Mouse (Mus musculus) naive thymus-derived CD4-positive, alpha-beta T cell, adult 2 months (primary cell): ENCODE measurements at regions not wholly inside any gene's neighbourhood (a gene's known extent, or its start where the extent isn't known, plus 50 kb on each side); places are given as distances from the start of the nearest gene placed in this dataset.
A peak's percentile ranks its signal among the peaks of the same experiment; 100 is the strongest.

Experiments used
- DNase-seq: peaks from one replicate; pipeline ENCODE4 v3.0.0-alpha.2; 2011; ENCODE audit warnings: low read depth

GRCm38 (mm10) chr19:15047896-15048295 lies 450.0 kb upstream of the Tle4 start:
- DNase-seq: no peak

GRCm38 (mm10) chr19:15047306-15047868 lies 449.5 kb upstream of the Tle4 start:
- DNase-seq: no peak

- peak; percentile 66 for DNase-seq
Observed at GRCm38 (mm10) chr19:15035554-15035953, 437.7 kb upstream of the Tle4 start.

GRCm38 (mm10) chr19:15033921-15034320 lies 436.1 kb upstream of the Tle4 start:
- no peak for DNase-seq

- no peak for DNase-seq
Observed at GRCm38 (mm10) chr19:15033396-15033795, 435.5 kb upstream of the Tle4 start.

- DNase-seq: no peak
Observed at GRCm38 (mm10) chr19:15032297-15032947, 434.6 kb upstream of the Tle4 start.

- DNase-seq: no peak
Observed at GRCm38 (mm10) chr19:15031483-15031882, 433.6 kb upstream of the Tle4 start.

- DNase-seq: no peak
Observed at GRCm38 (mm10) chr19:15003596-15003995, 405.7 kb upstream of the Tle4 start.

- DNase-seq: no peak
Observed at GRCm38 (mm10) chr19:14993344-14993743, 395.5 kb upstream of the Tle4 start.

- no peak for DNase-seq
Observed at GRCm38 (mm10) chr19:14970161-14970560, 372.3 kb upstream of the Tle4 start.

- DNase-seq: no peak
Observed at GRCm38 (mm10) chr19:14968283-14968682, 370.4 kb upstream of the Tle4 start.

- DNase-seq: no peak
Observed at GRCm38 (mm10) chr19:14957727-14958126, 359.9 kb upstream of the Tle4 start.

GRCm38 (mm10) chr19:14957154-14957553 lies 359.3 kb upstream of the Tle4 start:
- no peak for DNase-seq

- DNase-seq: no peak
Observed at GRCm38 (mm10) chr19:14956392-14956791, 358.5 kb upstream of the Tle4 start.

- DNase-seq: no peak
Observed at GRCm38 (mm10) chr19:14955969-14956368, 358.1 kb upstream of the Tle4 start.

GRCm38 (mm10) chr19:14940207-14940952 lies 342.5 kb upstream of the Tle4 start:
- no peak for DNase-seq

- DNase-seq: no peak
Observed at GRCm38 (mm10) chr19:14922238-14922637, 324.4 kb upstream of the Tle4 start.

- DNase-seq: no peak
Observed at GRCm38 (mm10) chr19:14911056-14911850, 313.4 kb upstream of the Tle4 start.

GRCm38 (mm10) chr19:14894875-14895274 lies 297.0 kb upstream of the Tle4 start:
- DNase-seq: no peak

- DNase-seq: no peak
Observed at GRCm38 (mm10) chr19:14892390-14892758, 294.5 kb upstream of the Tle4 start.

- DNase-seq: no peak
Observed at GRCm38 (mm10) chr19:14891689-14892389, 294.0 kb upstream of the Tle4 start.

GRCm38 (mm10) chr19:14891090-14891428 lies 293.2 kb upstream of the Tle4 start:
- no peak for DNase-seq
